Mouse (Mus musculus): ENCODE measurements around the gene Cyb561. TPM values are rescaled to one million over a fixed set of nuclear protein-coding genes. Genes with fewer than 3 reads are reported as not detected.
A peak's percentile ranks its signal among the peaks of the same experiment; 100 is the strongest.

Gene Cyb561
- total and polyA plus RNA-seq, 3 experiments: 32.8 to 43.9 TPM; not detected in 1

DNA sequence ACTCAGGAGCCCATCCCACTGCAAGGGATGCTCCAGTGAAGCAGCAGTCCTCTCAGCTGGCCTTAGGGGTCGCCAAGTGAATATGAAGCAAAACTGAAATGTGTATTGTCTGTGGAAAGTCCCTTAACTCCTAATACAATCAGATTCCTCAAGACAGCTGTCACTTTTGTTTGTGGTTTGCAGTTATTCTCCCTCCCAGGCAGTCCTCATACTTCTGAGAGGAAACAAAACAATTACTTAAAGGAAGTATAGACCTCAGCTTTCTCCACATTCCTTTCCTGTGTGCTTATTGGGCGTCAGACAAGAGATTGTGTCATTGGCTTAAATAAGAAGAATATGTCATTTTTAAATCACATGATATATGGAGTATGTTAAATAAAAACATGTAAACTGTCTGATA is 51.6 kb downstream of the Cyb561 start:
- Histone ChIP-seq H3K4me3 (ENCODE audit: control insufficient read depth in 1 of 2, insufficient read depth in 1 of 2, low read depth in 2 of 2, low read length in 2 of 2) (no peak overlapping the region), H3K4me1 (ENCODE audit: control insufficient read depth in 1 of 2, insufficient read depth in 2 of 2, low read length in 2 of 2) (no peaks in the 10 kb centered on the region), H3K79me2 (ENCODE audit: control insufficient read depth, insufficient read depth, low read length, poor library complexity) (no peaks in the 10 kb centered on the region), H3K27me3 (ENCODE audit: control insufficient read depth in 1 of 2, insufficient read depth in 2 of 2, low read length in 2 of 2) (peaks cover 20 to 21% of the 10 kb centered on the region in 2 experiments), H3K9me3 (replicated peaks; ENCODE audit: insufficient read depth, low read length) (no peaks in the 10 kb centered on the region), H3K36me3 (ENCODE audit: control insufficient read depth in 1 of 2, insufficient read depth in 2 of 2, low read length in 2 of 2) (no peaks in the 10 kb centered on the region), H3K9ac (ENCODE audit: control insufficient read depth, low read depth, low read length, poor library complexity, severe bottlenecking) (no peak overlapping the region), H3K27ac (ENCODE audit: control insufficient read depth, low read depth, low read length) (no peak overlapping the region)
- TF ChIP-seq MAFK (IDR thresholded peaks at IDR 0.05; ENCODE audit: borderline replicate concordance, low read depth, low read length) (no peak), KAT2A (conservative IDR thresholded peaks at IDR 0.05; ENCODE audit: low read depth, low read length) (no peak), POLR2AphosphoS5 (IDR thresholded peaks at IDR 0.05; ENCODE audit: borderline replicate concordance, low read depth, low read length) (no peak), TCF12 (IDR thresholded peaks at IDR 0.05; ENCODE audit: low read depth, low read length) (no peak), E2F4 (IDR thresholded peaks at IDR 0.05; ENCODE audit: borderline replicate concordance, low read depth, low read length) (no peak), NELFE (IDR thresholded peaks at IDR 0.05; ENCODE audit: low read depth, low read length) (no peak)
- no peak for DNase-seq (ENCODE audit: low read depth, low spot score)

DNA sequence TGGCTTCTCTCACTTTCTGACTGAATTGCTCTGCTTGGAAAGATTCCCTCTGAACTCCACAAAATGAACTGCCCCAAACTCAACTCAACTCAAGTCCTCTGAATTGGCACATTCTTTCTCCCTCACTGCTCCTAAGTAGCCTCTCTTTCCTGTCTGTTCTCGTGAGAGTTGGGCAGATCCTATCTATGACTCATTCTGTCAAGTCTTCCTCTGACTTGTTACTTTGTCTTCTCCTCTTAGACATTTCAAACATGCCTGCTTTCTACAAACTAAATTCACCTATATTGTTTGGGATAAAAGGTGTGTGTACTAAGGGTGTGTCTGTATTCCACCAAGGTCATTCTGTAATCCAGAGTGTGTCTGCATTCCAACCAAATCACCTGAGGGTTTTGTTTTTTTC is 54.0 kb downstream of the Cyb561 start:
- H3K27me3 ChIP-seq (ENCODE audit: control insufficient read depth in 1 of 2, insufficient read depth in 2 of 2, low read length in 2 of 2): peaks cover 21 to 24% of the 10 kb centered on the region in 2 experiments
- H3K9ac ChIP-seq (ENCODE audit: control insufficient read depth, low read depth, low read length, poor library complexity, severe bottlenecking): no peak overlapping the region
- TF ChIP-seq ELF1 (IDR thresholded peaks at IDR 0.05; ENCODE audit: low read depth, low read length): no peak
- peak; percentile 24 for DNase-seq (ENCODE audit: low read depth, low spot score)
- no peaks in the 10 kb centered on the region for H3K79me2 ChIP-seq (ENCODE audit: control insufficient read depth, insufficient read depth, low read length, poor library complexity)
- H3K9me3 ChIP-seq (replicated peaks; ENCODE audit: insufficient read depth, low read length): no peaks in the 10 kb centered on the region
- no peak overlapping the region for H3K27ac ChIP-seq (ENCODE audit: control insufficient read depth, low read depth, low read length)
- H3K4me3 ChIP-seq (ENCODE audit: control insufficient read depth in 1 of 2, insufficient read depth in 1 of 2, low read depth in 2 of 2, low read length in 2 of 2): no peak overlapping the region
- no peaks in the 10 kb centered on the region for H3K4me1 ChIP-seq (ENCODE audit: control insufficient read depth in 1 of 2, insufficient read depth in 2 of 2, low read length in 2 of 2)
- no peaks in the 10 kb centered on the region for H3K36me3 ChIP-seq (ENCODE audit: control insufficient read depth in 1 of 2, insufficient read depth in 2 of 2, low read length in 2 of 2)

DNA sequence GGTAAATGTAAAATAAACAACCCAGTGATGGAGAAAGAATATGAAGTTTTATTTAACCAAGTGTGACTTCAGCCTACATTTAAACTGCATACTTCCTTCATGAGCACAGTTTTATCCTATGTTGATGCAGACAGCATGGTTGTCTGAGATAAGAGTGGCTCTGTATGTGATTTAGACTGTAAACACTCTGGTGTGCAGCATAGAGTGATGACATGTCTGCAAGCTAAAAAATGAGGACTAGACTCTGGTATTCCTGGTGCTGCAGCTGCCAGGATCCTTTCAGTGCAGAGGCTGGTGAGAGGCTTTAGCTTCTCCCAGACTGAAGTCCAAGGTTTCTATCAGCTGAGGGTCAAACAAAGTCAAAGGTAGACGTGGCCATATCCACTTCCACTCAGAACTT is 65.9 kb downstream of the Cyb561 start:
- peaks cover 15 to 58% of the 10 kb centered on the region in 2 experiments for H3K27me3 ChIP-seq (ENCODE audit: control insufficient read depth in 1 of 2, insufficient read depth in 2 of 2, low read length in 2 of 2)
- no peak overlapping the region for H3K4me3 ChIP-seq (ENCODE audit: control insufficient read depth in 1 of 2, insufficient read depth in 1 of 2, low read depth in 2 of 2, low read length in 2 of 2)
- no peak for TF ChIP-seq NRF1 (IDR thresholded peaks at IDR 0.05; ENCODE audit: insufficient read depth, low read depth, low read length, poor library complexity, severe bottlenecking)
- no peak for TF ChIP-seq RCOR1 (IDR thresholded peaks at IDR 0.05; ENCODE audit: low read depth, low read length)
- TF ChIP-seq MAX (IDR thresholded peaks at IDR 0.05; ENCODE audit: low read length): no peak
- no peak for TF ChIP-seq BHLHE40 (IDR thresholded peaks at IDR 0.05; ENCODE audit: borderline replicate concordance, low read depth, low read length)
- no peak for TF ChIP-seq USF2 (IDR thresholded peaks at IDR 0.05; ENCODE audit: borderline replicate concordance in 1 of 2, insufficient read depth in 1 of 2, low read depth in 1 of 2, low read length in 2 of 2)
- no peak for TF ChIP-seq GATA1 (IDR thresholded peaks at IDR 0.05; ENCODE audit: low read depth, low read length)
- TF ChIP-seq MXI1 (IDR thresholded peaks at IDR 0.05; ENCODE audit: low read depth, low read length): no peak
- no peak for TF ChIP-seq ELF1 (IDR thresholded peaks at IDR 0.05; ENCODE audit: low read depth, low read length)
- no peak for TF ChIP-seq MYB (IDR thresholded peaks at IDR 0.05; ENCODE audit: low read depth, low read length)
- TF ChIP-seq KAT2A (conservative IDR thresholded peaks at IDR 0.05; ENCODE audit: low read depth, low read length): no peak
- TF ChIP-seq MAFK (IDR thresholded peaks at IDR 0.05; ENCODE audit: borderline replicate concordance, low read depth, low read length): no peak
- no peak for TF ChIP-seq MEF2A (IDR thresholded peaks at IDR 0.05; ENCODE audit: extremely low read depth, insufficient replicate concordance, low read depth, low read length, poor library complexity, severe bottlenecking)
- TF ChIP-seq POLR2AphosphoS2 (IDR thresholded peaks at IDR 0.05; ENCODE audit: low read length): no peak
- no peak for TF ChIP-seq SIN3A (IDR thresholded peaks at IDR 0.05; ENCODE audit: low read length)
- TF ChIP-seq ETS1 (IDR thresholded peaks at IDR 0.05; ENCODE audit: low read depth, low read length): no peak
- no peak for TF ChIP-seq UBTF (IDR thresholded peaks at IDR 0.05; ENCODE audit: borderline replicate concordance, insufficient read depth, low read depth, low read length)
- TF ChIP-seq E2F4 (IDR thresholded peaks at IDR 0.05; ENCODE audit: borderline replicate concordance, low read depth, low read length): no peak
- no peaks in the 10 kb centered on the region for H3K4me1 ChIP-seq (ENCODE audit: control insufficient read depth in 1 of 2, insufficient read depth in 2 of 2, low read length in 2 of 2)
- DNase-seq (ENCODE audit: low read depth, low spot score): no peak
- no peak overlapping the region for H3K27ac ChIP-seq (ENCODE audit: control insufficient read depth, low read depth, low read length)
- H3K9ac ChIP-seq (ENCODE audit: control insufficient read depth, low read depth, low read length, poor library complexity, severe bottlenecking): no peak overlapping the region
- H3K79me2 ChIP-seq (ENCODE audit: control insufficient read depth, insufficient read depth, low read length, poor library complexity): no peaks in the 10 kb centered on the region
- no peaks in the 10 kb centered on the region for H3K9me3 ChIP-seq (replicated peaks; ENCODE audit: insufficient read depth, low read length)
- H3K36me3 ChIP-seq (ENCODE audit: control insufficient read depth in 1 of 2, insufficient read depth in 2 of 2, low read length in 2 of 2): no peaks in the 10 kb centered on the region
